Mouse (Mus musculus): ENCODE measurements around the gene Cct5. TPM values are rescaled to one million over a fixed set of nuclear protein-coding genes. Genes with fewer than 3 reads are reported as not detected.
A peak's percentile ranks its signal among the peaks of the same experiment; 100 is the strongest.

The Cct5 gene
- total RNA-seq, 1 experiment from 2014 or later: 301 TPM

DNA sequence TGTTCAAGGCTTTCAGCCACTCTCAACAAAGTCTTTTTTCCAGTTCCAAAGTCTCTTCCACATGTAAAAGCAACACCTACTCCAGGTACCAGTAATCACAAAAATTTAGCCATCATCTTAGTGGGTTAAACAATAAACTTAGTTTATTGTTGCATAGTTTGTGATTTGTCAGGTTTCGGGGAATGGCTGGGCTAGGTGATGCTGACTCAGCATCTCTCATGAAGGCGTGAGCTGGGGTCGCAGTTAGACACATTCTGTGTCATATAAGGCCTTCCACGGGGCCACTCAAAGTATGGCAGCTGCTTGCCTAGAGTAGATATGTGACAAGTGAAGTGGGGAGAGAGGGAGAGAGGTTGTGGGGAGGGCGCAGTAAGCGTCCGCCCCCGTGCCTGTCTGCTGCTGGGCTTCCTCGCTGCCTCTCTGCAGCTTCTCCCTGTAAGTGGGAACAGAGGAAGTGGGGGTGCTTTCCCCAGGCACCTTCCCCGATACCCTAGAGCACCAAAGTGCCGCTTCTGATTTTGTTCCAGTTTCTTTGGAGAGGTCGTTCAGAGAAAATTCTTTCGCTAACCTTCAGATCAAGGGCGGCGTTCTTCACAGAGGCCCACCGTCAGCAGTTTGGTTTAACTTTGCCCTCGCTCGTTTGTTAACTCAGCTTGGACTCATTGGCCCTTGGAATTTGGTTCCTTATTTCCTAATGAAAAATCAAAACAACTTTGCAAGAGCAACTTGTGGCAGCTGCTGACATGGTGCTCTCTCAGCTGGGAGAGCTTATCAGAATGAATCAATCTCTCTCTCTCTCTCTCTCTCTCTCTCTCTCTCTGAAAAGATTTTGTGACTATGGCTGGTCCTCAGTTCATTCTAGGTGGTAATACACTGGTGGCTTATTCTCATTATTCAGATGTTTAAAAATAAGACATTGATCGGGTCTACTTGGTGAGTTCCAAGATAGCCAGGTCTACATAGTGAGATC lies 37.7 kb downstream of the Cct5 start:
- peak; percentile 23 for DNase-seq

DNA sequence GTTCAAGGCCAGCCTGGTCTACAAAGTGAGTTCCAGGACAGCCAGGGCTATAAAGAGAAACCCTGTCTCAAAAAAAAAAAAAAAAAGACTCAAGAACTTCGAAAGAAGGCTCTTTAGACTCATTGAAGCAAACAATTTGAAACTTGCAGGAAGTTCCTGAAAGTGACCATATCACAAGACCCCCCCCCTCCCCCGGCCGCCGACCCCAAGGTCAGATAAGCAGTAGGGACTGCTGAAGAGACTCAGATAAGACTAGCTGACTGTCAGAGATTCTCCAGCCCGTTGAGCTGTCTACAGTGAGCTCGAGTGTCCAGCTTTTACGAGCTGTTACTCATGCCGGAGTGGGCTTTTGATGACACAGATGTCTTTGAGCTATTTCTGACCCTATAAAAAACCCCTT lies 38.8 kb downstream of the Cct5 start:
- DNase-seq: no peak

DNA sequence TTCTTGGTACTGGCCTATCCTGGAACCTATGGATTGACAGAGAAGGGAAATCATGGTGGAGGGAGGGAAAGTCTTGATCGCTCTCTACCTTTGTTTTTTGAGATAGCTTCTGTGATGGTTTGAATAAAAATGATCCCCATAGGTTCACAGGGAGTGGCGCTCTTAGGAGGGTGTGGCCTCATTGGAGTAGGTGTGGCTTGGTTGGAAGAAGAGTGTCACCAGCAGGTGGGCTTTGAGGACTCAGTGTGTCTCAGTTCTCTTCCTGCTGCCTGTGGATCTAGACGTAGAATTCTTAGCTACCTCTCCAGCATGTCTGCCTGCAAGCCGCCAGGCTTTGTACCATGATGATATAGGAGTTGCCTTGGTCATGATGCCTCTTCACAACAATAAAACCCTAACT lies 39.6 kb downstream of the Cct5 start:
- DNase-seq: no peak

DNA sequence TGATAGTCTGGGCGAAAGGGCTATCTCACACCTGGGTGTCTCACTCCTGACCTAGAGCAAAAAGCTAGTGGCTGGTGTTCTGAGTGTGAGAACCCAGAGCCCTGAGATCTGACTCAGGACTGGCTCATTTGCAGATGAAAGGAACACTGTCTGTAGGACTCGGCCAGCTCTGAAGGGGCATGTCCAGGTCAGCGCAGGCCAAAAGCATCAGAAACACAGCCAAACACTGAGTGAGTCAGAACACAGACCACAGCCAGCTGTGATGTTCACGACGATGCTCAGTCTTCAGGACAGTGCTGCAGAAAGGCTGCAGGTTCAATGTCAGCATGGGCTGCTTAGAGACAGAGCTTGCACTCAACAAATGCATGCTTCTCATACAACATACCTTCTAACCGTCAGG lies 40.2 kb downstream of the Cct5 start:
- DNase-seq: peak; percentile 43

DNA sequence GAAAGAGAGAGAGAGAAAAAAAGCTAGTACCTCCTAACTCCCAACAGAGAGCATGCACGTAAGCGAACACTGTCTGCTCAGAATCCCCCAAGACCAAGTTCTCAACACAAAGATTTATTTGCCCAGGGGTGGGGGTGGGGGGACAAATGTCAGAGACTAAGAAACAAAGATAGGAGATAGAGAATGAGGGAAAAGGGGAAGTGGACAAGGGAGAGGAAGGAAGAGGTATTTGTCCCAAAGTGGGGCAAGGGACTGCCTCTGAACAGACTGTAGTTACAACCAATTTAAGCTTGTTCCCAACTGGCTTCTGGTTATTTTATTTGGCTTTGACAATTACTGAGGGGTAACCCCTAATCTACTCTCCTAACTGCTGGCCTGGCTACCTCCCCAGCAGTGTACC lies 46.7 kb downstream of the Cct5 start:
- no peak for DNase-seq

DNA sequence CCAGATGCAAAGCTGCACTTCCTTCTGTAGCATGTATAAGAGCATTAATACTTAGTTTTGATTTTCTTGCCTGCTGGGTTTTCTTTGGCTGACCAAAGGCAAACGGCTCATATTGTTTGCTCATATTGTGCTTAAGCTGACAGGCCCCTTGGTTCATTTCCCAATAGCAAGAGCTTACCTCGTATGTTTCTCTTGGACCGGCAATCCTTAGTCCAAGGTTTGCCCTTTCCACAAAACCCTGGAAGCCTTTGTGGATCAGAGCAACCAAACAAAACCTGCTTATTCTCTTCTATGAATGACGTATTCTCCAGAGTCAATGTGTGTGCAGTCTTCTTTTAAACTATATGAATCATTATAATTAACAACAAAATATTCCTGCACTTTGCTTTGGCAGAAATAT lies 51.2 kb downstream of the Cct5 start:
- no peak for DNase-seq

DNA sequence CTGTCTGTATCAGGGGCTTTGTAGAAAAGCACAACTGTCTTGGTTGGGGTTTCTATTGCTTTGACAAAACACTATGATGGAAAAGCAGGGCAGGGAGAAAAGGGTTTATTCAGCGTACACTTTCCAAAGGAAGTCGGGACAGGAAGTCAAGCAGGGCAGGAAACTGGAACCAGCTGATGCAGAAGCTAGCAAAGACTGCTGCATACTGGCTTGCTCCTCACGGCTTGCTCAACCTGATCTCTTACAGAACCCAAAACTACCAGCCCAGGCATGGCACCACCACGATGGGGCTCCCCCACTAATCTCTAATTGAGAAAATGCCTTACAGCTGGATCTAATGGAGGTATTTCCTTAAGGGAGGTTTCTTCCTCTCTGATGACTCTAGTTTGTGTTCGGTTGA lies 54.2 kb downstream of the Cct5 start:
- DNase-seq: no peak

DNA sequence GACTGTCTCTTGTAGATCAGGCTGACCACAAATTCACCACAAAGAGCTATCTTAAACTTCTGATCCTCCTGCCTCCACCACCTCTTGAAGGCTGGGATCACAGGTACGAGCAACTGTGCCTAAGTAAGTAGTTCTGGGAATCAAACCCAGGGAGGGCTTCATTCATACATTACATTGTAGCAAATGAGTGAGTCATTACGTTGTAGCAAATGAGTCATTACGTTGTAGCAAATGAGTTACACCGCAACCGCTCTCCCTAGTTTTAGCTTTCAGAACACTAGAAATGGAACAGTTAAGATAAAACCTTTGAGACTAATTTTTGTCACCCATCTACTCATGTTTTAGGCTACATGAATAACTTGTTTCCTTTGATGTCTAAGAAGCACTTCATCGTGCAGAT lies 55.3 kb downstream of the Cct5 start:
- DNase-seq: no peak

DNA sequence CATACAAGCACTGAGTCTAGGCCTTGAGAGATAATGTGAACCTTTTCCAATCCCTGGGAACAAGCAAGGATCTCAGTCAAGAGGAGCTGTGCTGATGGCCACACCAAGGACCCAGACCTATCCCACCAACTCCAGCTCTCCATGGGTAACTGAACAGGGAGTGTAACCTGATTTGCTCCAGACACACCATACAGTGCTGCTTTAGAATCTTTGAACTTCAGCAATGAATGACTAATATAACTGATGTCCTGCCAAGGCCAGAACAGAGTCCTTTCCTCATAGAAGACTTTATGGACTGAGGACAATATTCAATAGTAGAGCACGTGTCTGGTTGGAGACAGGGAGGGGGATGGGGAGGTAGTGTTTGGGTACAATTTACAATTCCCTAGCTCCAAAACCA lies 56.5 kb downstream of the Cct5 start:
- DNase-seq: no peak

DNA sequence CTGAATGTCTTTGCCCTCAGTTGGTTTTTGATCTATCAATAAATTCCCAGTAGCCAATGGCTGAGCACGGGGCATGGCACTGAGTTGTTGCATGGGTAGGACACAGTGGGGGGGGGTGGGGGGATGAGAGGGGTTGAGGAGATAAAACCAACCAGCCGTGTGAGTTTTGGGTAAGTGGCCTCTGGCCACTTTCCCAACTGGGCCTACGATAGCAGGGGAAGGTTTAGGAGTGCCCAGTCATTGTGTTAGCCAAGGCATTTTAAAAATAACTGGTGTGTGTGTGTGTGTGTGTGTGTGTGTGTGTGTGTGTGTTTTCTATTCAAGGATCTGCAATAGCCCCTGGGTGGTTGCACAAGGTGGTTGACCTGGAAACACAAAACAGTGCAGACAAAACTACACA lies 58.4 kb downstream of the Cct5 start:
- DNase-seq: no peak

DNA sequence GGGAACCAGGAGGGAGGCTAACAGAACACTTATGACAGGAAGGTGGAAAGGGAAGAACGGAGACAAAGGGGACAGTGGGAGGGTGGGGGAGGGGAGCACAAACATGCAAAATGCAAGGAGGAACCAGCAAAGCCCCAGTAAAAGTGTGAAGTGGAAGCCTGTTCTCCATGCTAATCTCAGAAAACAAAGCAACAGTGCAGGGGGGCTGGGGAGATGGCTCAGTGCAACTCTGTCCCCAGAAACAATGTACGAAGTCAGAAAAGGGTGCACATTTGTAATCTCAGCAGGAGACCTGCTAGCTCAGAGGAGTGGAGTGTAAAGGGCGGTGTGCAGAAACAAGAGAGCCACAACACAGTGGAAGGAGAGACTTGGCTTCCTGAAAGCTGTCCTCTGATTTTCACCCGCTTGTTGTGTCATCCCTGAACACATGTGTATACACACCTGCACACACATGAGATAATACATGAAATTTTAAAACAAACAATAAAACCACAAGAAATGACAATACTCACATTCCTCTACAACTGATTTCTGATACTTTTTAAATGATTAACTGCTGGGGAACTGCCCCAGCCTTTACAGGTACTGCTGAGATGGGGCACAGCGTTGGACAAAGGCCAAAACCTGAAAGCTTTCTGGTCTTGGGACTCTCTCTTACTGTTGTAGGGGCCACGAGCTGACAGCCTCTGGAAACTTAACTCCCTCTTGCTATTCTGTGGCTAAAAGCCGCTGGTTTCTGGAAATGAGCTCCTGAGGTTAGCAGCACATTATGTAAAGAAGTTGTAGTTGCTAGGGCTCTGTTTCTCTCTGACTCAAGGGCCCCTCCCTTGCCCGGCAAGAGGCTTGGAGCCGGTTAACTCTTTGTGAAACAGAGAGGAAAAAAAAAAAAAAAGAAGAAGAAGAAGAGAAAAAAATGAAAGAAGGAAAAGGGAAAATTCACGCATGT lies 59.3 kb downstream of the Cct5 start:
- DNase-seq: no peak

Other genes with a start within 250 kb of the Cct5 start
- 0.82 and 1.5 TPM in 2 replicates for gene Ankrd33b, start 234.1 kb downstream of the Cct5 start, total RNA-seq (2021)
- gene Ropn1l, start 148.1 kb downstream of the Cct5 start, total RNA-seq (2021): 2.0 and 3.6 TPM in 2 replicates
- 142 and 154 TPM in 2 replicates for gene March6, start 70.8 kb downstream of the Cct5 start, total RNA-seq (2021)
- 180 and 181 TPM in 2 replicates for gene Cmbl, start 36.4 kb downstream of the Cct5 start, total RNA-seq (2021)
- gene Fam173b, start within 50 bp of the Cct5 start, total RNA-seq (2021): 24.7 and 29.0 TPM in 2 replicates